Mouse (Mus musculus) limb, embryonic 14.5 days (tissue): ENCODE measurements at regions not wholly inside any gene's neighbourhood (a gene's known extent, or its start where the extent isn't known, plus 50 kb on each side); places are given as distances from the start of the nearest gene placed in this dataset.

Experiments
- ATAC-seq: fragments of 200-750 bp; cut with Nextera tagmentation; 2 replicates; pipeline ENCODE4 v1.8.0; 2017; ENCODE audit warnings: low read depth, moderate number of reproducible peaks, moderate TSS enrichment; ENCODE audit not compliant: low FRiP score
- DNase-seq: peaks from one replicate; pipeline ENCODE4 v3.0.0-alpha.2; 2015; ENCODE audit warnings: low spot score
- H3K27ac ChIP-seq: fragments of 300-500 bp; sonication (generic); replicated peaks from 2 replicates; pipeline ENCODE4 v1.5.1; 2014; ENCODE audit warnings: low read depth, mild to moderate bottlenecking, low read length, moderate library complexity, mixed read lengths
- H3K27me3 ChIP-seq: fragments of 300-500 bp; sonication (generic); 2 replicates; pipeline ENCODE4 v1.6.1; 2014; ENCODE audit warnings: low read length, mixed read lengths; ENCODE audit not compliant: control insufficient read depth, insufficient read depth
- H3K36me3 ChIP-seq: fragments of 300-500 bp; sonication (generic); 2 replicates; pipeline ENCODE4 v1.6.1; 2014; ENCODE audit warnings: mild to moderate bottlenecking, low read length, moderate library complexity, mixed read lengths; ENCODE audit not compliant: control insufficient read depth, insufficient read depth
- H3K4me1 ChIP-seq: fragments of 300-500 bp; sonication (generic); 2 replicates; pipeline ENCODE4 v1.6.1; 2014; ENCODE audit warnings: antibody characterized with exemption, low read length, mixed read lengths; ENCODE audit not compliant: control insufficient read depth, insufficient read depth
- H3K4me2 ChIP-seq: fragments of 300-500 bp; sonication (generic); replicated peaks from 2 replicates; pipeline ENCODE4 v1.6.1; 2014; ENCODE audit warnings: low read depth, mild to moderate bottlenecking, low read length, moderate library complexity; ENCODE audit not compliant: severe bottlenecking
- H3K4me3 ChIP-seq: fragments of 300-500 bp; sonication (generic); replicated peaks from 2 replicates; pipeline ENCODE4 v1.5.1; 2014; ENCODE audit warnings: low read length
- H3K9ac ChIP-seq: fragments of 300-500 bp; sonication (generic); 2 replicates; pipeline ENCODE4 v1.6.1; 2014; ENCODE audit warnings: mild to moderate bottlenecking, low read depth, low read length, moderate library complexity; ENCODE audit not compliant: severe bottlenecking
- H3K9me3 ChIP-seq: fragments of 300-500 bp; sonication (generic); 2 replicates; pipeline ENCODE4 v1.6.1; 2016; ENCODE audit warnings: low read length; ENCODE audit not compliant: control insufficient read depth
- POLR2A ChIP-seq: fragments of 200-500 bp; IDR thresholded peaks from 2 replicates; pipeline ENCODE4 v1.8.0; 2012; ENCODE audit warnings: inconsistent platforms, mild to moderate bottlenecking, moderate library complexity, borderline replicate concordance; ENCODE audit not compliant: insufficient read depth, insufficient read length; ENCODE audit errors: extremely low read depth
- WGBS: fragments of 180-500 bp; shearing (Covaris S2); extraction: QIAGEN DNeasy Blood & Tissue Kit; methylation state at CpG from one replicate; pipeline ENCODE4 v1.1.7; 2014; 5-methylcytosine and 5-hydroxymethylcytosine counted together

DNA sequence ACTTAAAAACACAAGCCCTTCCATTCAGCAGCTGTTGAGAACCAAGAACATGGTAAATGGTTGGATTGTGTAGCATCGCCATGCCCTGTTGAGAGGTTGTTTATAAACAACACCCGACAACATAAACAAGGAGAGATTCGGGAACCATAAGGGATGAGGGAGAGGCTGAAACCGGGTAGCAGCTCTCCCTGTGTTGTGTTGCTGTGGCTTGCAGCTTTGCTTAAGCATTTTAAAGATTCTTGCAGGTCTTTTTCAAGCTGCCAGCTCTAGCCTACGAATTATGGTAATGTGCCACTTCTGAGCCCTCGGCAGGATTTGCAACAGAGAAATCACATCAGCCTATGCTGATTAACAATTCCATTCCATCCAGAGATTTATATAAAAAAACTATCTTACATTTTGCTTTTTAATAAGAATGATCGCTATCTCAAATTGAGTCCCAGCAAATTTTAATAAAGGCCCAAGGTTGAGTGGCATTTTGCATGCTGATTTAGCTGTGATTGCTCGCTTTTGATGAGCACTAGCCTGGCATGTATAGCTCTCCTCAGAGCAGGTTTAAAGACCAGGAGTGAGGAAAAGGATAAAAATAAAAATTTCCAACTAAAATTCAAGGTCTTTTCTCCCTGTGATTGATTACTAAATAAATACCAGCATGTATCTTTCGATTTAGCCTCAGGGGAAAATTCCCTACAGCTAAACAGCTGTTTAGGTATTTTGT, 445.7 kb upstream of the 4930412O13Rik start:
- Histone ChIP-seq H3K4me2 (no peak overlapping the region), H3K9ac (no peak overlapping the region), H3K27me3 (no peaks in the 10 kb centered on the region; the same call in 1 of the 2 replicates), H3K36me3 (no peaks in the 10 kb centered on the region), H3K9me3 (no peaks in the 10 kb centered on the region), H3K27ac (no peak overlapping the region), H3K4me3 (no peak overlapping the region), H3K4me1 (no peaks in the 10 kb centered on the region)
- DNase-seq (no peak), ATAC-seq (no peak)
- WGBS: 47% methylated on average over 9 of the region's 9 CpGs
- no peak for TF ChIP-seq POLR2A

DNA sequence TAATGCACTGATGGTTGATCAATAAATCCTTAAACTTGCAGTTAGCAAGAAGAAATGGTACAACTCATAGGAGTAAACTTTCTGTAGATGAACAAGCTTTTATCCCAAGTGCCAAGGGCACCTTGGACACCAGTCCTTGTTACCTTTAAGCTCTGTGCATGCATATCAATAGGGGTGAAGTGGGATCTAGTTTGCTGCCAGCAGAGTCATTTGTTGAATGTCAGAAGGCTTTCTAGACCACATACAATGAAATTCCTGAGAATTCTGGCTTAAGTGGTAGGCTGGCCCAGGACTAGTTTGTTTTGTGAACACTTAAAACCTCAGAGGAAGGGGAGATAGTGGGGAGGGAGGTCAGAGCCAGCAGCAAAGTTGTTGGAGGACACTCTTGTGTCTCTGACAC, 437.9 kb upstream of the 4930412O13Rik start:
- no peak for ATAC-seq
- Histone ChIP-seq H3K4me3 (no peak overlapping the region), H3K4me2 (no peak overlapping the region), H3K9me3 (no peaks in the 10 kb centered on the region), H3K27me3 (no peaks in the 10 kb centered on the region), H3K27ac (no peak overlapping the region), H3K9ac (no peak overlapping the region), H3K36me3 (no peaks in the 10 kb centered on the region), H3K4me1 (no peaks in the 10 kb centered on the region)
- DNase-seq: no peak
- TF ChIP-seq POLR2A: no peak

DNA sequence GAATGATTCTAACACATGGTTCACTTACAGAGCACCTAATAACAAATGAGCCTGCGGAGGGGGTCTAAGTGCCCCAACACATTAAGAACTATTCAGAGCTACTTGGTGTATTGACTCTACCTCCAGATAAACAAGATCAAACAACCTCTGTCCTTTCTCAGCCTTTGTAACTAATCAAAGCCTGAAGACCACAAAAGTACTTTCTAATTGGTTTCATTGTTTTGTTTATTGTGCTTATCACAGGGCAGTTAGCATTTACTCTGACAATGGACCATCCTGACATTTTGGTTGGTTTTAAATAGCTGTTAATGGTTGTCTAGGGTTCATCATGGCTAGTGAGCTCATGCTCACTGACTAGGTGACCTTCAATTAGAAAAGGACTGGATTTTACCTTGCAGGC, 435.2 kb upstream of the 4930412O13Rik start:
- Histone ChIP-seq H3K4me1 (no peaks in the 10 kb centered on the region), H3K36me3 (no peaks in the 10 kb centered on the region), H3K27ac (no peak overlapping the region), H3K4me2 (no peak overlapping the region), H3K4me3 (no peak overlapping the region), H3K9me3 (no peaks in the 10 kb centered on the region), H3K27me3 (no peaks in the 10 kb centered on the region), H3K9ac (no peak overlapping the region)
- no peak for DNase-seq
- WGBS: 74% methylated on average over 1 of the region's 1 CpGs
- TF ChIP-seq POLR2A: no peak
- no peak for ATAC-seq

DNA sequence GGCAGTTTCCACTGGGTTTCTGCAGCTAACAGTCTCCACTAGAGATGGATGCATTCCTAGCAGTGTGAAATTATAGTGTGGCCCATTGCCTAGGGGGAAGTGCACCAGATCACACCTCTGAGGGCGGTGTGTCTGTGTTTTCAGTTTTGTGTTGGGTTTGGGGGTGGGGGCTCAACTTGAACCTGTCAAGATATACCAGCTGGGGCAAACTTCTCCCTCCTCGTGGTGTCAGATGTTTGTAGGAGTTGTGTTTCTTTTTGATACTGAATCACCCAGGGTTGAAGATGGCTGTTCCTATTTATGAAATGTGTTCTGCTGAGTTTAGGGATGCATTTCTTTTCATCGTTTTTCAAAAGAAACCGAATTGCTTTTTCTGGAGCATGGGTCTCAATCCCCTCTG, 416.6 kb upstream of the 4930412O13Rik start:
- Histone ChIP-seq H3K4me3 (no peak overlapping the region), H3K9ac (no peak overlapping the region), H3K36me3 (no peaks in the 10 kb centered on the region), H3K4me1 (no peaks in the 10 kb centered on the region), H3K4me2 (no peak overlapping the region), H3K27me3 (no peaks in the 10 kb centered on the region), H3K27ac (no peak overlapping the region), H3K9me3 (no peaks in the 10 kb centered on the region)
- ATAC-seq (no peak), DNase-seq (no peak)
- WGBS: 62% methylated on average over 4 of the region's 4 CpGs
- no peak for TF ChIP-seq POLR2A

DNA sequence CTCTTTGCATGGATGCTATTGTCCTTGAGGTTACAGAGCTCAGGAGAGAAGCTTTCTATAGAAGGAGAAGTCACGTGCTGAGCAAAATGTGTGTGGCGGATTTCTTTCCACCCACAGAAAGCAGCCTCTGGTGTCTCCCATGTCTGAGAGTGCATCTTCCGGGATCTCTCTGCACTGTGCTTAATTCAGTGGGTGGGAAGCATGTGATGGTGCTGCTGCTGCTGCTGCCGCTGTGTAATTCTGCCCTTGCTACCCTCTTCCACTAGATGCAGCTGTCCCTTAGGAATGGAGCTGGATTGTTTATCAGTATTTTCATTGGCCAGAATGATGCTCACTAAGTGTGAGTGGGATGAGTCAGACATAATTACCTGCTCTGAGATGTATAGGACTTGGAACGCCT, 416.2 kb upstream of the 4930412O13Rik start:
- no peak overlapping the region for H3K4me3 ChIP-seq
- H3K4me2 ChIP-seq: no peak overlapping the region
- no peak for DNase-seq
- ATAC-seq: no peak
- no peak overlapping the region for H3K27ac ChIP-seq
- H3K9me3 ChIP-seq: no peaks in the 10 kb centered on the region
- TF ChIP-seq POLR2A: no peak
- no peaks in the 10 kb centered on the region for H3K4me1 ChIP-seq
- no peaks in the 10 kb centered on the region for H3K36me3 ChIP-seq
- no peak overlapping the region for H3K9ac ChIP-seq
- 62% methylated on average over 5 of the region's 5 CpGs for WGBS
- no peaks in the 10 kb centered on the region for H3K27me3 ChIP-seq
